Mouse (Mus musculus) midbrain, embryonic 11.5 days (tissue): ENCODE measurements around the gene Lfng. TPM values are rescaled to one million over a fixed set of nuclear protein-coding genes. Genes with fewer than 3 reads are reported as not detected.

Experiments used
- ATAC-seq: fragments of 200-750 bp; cut with Nextera tagmentation; 2 replicates; pipeline ENCODE4 v1.8.0; 2017; ENCODE audit warnings: moderate TSS enrichment, moderate library complexity; ENCODE audit not compliant: low FRiP score
- DNase-seq: peaks from one replicate; pipeline ENCODE4 v3.0.0; 2015; ENCODE audit warnings: low spot score; ENCODE audit errors: missing footprints
- H3K27ac ChIP-seq: fragments of 300-500 bp; sonication (generic); 2 replicates; pipeline ENCODE4 v1.5.1; 2014; ENCODE audit warnings: low read depth, low read length
- H3K27me3 ChIP-seq: fragments of 300-500 bp; sonication (generic); 2 replicates; pipeline ENCODE4 v1.6.1; 2014; ENCODE audit warnings: mild to moderate bottlenecking, low read length, moderate library complexity, mixed read lengths; ENCODE audit not compliant: control insufficient read depth, insufficient read depth
- H3K36me3 ChIP-seq: fragments of 300-500 bp; sonication (generic); 2 replicates; pipeline ENCODE4 v1.6.1; 2014; ENCODE audit warnings: mild to moderate bottlenecking, low read length, moderate library complexity, mixed read lengths; ENCODE audit not compliant: control insufficient read depth, insufficient read depth
- H3K4me1 ChIP-seq: fragments of 300-500 bp; sonication (generic); 2 replicates; pipeline ENCODE4 v1.6.1; 2014; ENCODE audit warnings: low read length; ENCODE audit not compliant: control insufficient read depth, insufficient read depth
- H3K4me2 ChIP-seq: fragments of 300-500 bp; sonication (generic); 2 replicates; pipeline ENCODE4 v1.6.1; 2014; ENCODE audit warnings: mild to moderate bottlenecking, moderate library complexity
- H3K4me3 ChIP-seq: fragments of 300-500 bp; sonication (generic); 2 replicates; pipeline ENCODE4 v1.5.1; 2014; ENCODE audit warnings: low read depth, low read length
- H3K9ac ChIP-seq: fragments of 300-500 bp; sonication (generic); 2 replicates; pipeline ENCODE4 v1.6.1; 2014; ENCODE audit warnings: low read length
- H3K9me3 ChIP-seq: fragments of 300-500 bp; sonication (generic); 2 replicates; pipeline ENCODE4 v1.6.1; 2016; ENCODE audit warnings: low read length; ENCODE audit not compliant: control insufficient read depth
- WGBS: fragments of 180-500 bp; shearing (Covaris S2); extraction: QIAGEN DNeasy Blood & Tissue Kit; methylation state at CpG from one replicate; pipeline ENCODE4 v1.1.7; 2014; 5-methylcytosine and 5-hydroxymethylcytosine counted together
- polyA plus RNA-seq: library from polyadenylated mRNA; unstranded; fragments of >200 nt; fragmentation: Nextera tagmentation; extraction: Ambion mirVana; gene quantifications from 2 replicates; pipeline ENCODE4 v1.2.1, GENCODE M21; 2014

Gene Lfng
- polyA plus RNA-seq, 1 experiment from 2014 or later, result 40.5 TPM

GRCm38 (mm10) chr5:140624238-140624637 lies 17.1 kb downstream of the Lfng start:
- Histone ChIP-seq H3K36me3 (peaks cover 56% of the 10 kb centered on the region), H3K4me1 (no peaks in the 10 kb centered on the region), H3K27ac (no peak overlapping the region), H3K4me2 (no peak overlapping the region), H3K27me3 (no peaks in the 10 kb centered on the region), H3K9ac (no peak overlapping the region), H3K9me3 (peaks cover 4% of the 10 kb centered on the region; the same call in 1 of the 2 replicates), H3K4me3 (no peak overlapping the region)
- WGBS, result 95% methylated on average over 5 of the region's 5 CpGs
- ATAC-seq (no peak), DNase-seq (no peak)

DNA sequence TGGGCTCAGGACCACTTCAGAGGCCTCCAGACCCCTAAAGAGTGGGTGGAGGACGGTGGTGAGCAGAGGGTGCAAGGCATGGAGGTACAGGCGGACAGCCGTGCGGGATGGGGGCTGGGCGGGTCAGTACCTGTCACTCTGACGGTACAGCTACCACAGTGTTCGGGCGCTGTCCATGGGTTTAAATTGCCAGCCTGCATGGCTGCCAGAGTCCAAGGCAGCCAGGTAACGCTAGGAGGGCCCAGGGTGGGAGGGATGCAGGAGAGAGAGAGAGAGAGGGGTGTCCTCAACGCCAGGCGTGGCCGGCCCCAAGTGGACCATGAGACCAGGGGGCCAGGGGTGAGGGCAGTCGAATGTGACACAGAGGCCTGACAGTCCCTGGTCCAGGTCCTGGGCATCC lies 17.8 kb downstream of the Lfng start:
- H3K27me3 ChIP-seq, result no peaks in the 10 kb centered on the region
- no peaks in the 10 kb centered on the region for H3K4me1 ChIP-seq
- no peak overlapping the region for H3K27ac ChIP-seq
- peaks cover 4% of the 10 kb centered on the region; the same call in 1 of the 2 replicates for H3K9me3 ChIP-seq
- ATAC-seq, result no peak
- no peak overlapping the region for H3K9ac ChIP-seq
- no peak overlapping the region for H3K4me3 ChIP-seq
- no peak overlapping the region for H3K4me2 ChIP-seq
- H3K36me3 ChIP-seq, result peaks cover 63% of the 10 kb centered on the region
- DNase-seq, result no peak
- WGBS, result 91% methylated on average over 13 of the region's 13 CpGs

GRCm38 (mm10) chr5:140627580-140627979 lies 20.5 kb downstream of the Lfng start:
- Histone ChIP-seq H3K4me2 (no peak overlapping the region), H3K9me3 (peaks cover 4% of the 10 kb centered on the region; the same call in 1 of the 2 replicates), H3K9ac (no peak overlapping the region), H3K4me3 (no peak overlapping the region), H3K4me1 (no peaks in the 10 kb centered on the region), H3K27ac (no peak overlapping the region), H3K27me3 (no peaks in the 10 kb centered on the region), H3K36me3 (peaks cover 74% of the 10 kb centered on the region)
- 90% methylated on average over 5 of the region's 5 CpGs for WGBS
- ATAC-seq (no peak), DNase-seq (no peak)

DNA sequence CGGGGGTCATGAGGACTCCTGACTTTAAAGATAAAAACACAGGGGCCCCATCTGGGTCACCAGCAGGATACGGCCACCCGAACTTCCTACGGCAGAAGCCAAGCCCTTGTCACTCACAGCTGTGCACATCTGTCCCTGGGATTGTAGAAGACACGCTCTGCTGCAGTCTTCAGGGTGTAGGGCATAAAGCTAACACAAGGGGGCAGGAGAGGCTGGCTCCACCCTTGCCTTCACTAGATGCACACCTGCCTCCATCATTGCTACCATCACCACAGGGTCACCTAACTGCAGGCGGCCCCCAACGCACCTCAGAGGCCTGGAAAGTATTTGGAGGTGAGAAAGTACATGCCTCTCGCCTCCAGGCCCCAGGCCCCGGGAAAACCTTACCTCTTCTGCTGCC lies 21.9 kb downstream of the Lfng start:
- Histone ChIP-seq H3K9me3 (peaks cover 4% of the 10 kb centered on the region; the same call in 1 of the 2 replicates), H3K4me1 (no peaks in the 10 kb centered on the region), H3K27me3 (no peaks in the 10 kb centered on the region), H3K4me3 (no peak overlapping the region), H3K27ac (no peak overlapping the region), H3K4me2 (no peak overlapping the region), H3K9ac (no peak overlapping the region), H3K36me3 (peaks cover 70% of the 10 kb centered on the region)
- 94% methylated on average over 9 of the region's 9 CpGs for WGBS
- no peak for DNase-seq
- ATAC-seq, result no peak

DNA sequence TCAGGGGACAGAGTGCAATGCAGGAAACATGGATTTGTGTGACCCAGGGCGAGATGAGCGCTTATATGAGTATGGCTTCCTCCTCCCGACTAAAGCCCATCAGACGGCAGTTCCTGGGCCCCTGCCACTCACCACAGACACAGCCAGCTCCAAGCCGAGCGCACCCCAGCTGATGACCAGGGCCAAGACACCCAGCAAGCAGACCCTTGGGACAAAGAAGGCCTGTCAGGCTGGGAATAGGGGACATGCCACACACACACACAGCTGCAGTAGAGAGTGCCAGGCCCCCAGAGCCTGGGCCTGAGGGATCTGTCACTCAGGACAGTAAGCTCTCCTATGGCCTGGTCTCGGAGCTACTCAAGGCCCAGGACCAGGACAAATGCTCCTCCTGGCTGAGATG lies 26.3 kb downstream of the Lfng start:
- Histone ChIP-seq H3K9me3 (no peaks in the 10 kb centered on the region), H3K9ac (no peak overlapping the region), H3K27ac (no peak overlapping the region), H3K4me1 (no peaks in the 10 kb centered on the region), H3K27me3 (no peaks in the 10 kb centered on the region), H3K36me3 (peaks cover 48% of the 10 kb centered on the region), H3K4me3 (no peak overlapping the region), H3K4me2 (no peak overlapping the region)
- ATAC-seq, result no peak
- no peak for DNase-seq
- WGBS, result 93% methylated on average over 7 of the region's 7 CpGs

GRCm38 (mm10) chr5:140634798-140635722 lies 27.9 kb downstream of the Lfng start:
- Histone ChIP-seq H3K27me3 (no peaks in the 10 kb centered on the region), H3K9ac (no peak overlapping the region), H3K36me3 (peaks cover 32% of the 10 kb centered on the region), H3K27ac (no peak overlapping the region), H3K4me3 (no peak overlapping the region), H3K9me3 (no peaks in the 10 kb centered on the region), H3K4me1 (no peaks in the 10 kb centered on the region), H3K4me2 (no peak overlapping the region)
- ATAC-seq, result no peak
- 95% methylated on average over 26 of the region's 26 CpGs for WGBS
- no peak for DNase-seq

GRCm38 (mm10) chr5:140636316-140637057 lies 29.4 kb downstream of the Lfng start:
- H3K4me1 ChIP-seq, result no peaks in the 10 kb centered on the region
- no peak overlapping the region for H3K9ac ChIP-seq
- H3K27ac ChIP-seq, result no peak overlapping the region
- ATAC-seq (no peak), DNase-seq (no peak)
- no peak overlapping the region for H3K4me2 ChIP-seq
- no peak overlapping the region for H3K4me3 ChIP-seq
- H3K9me3 ChIP-seq, result no peaks in the 10 kb centered on the region
- no peaks in the 10 kb centered on the region for H3K27me3 ChIP-seq
- 94% methylated on average over 7 of the region's 7 CpGs for WGBS
- H3K36me3 ChIP-seq, result peaks cover 30% of the 10 kb centered on the region

DNA sequence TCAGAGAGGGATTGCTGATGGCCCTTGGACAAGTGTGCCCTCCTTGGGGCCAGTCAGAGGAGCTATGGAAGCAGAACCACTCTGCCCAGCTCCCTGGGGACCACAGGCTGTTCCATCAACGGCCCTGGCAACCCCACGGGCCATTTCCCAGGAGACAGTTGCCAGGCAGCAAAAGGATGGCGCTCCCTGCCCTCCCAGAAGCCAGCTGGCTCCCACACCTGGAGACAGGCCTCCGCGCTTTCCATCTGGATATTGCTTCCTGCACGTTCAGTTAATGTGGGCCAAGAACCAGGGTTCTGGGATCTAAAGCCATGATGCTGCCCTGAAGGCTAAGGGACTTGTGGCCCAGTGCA lies 29.9 kb downstream of the Lfng start:
- no peaks in the 10 kb centered on the region for H3K9me3 ChIP-seq
- 92% methylated on average over 6 of the region's 6 CpGs for WGBS
- no peak overlapping the region for H3K4me3 ChIP-seq
- DNase-seq, result no peak
- H3K27me3 ChIP-seq, result no peaks in the 10 kb centered on the region
- H3K4me2 ChIP-seq, result no peak overlapping the region
- peaks cover 25% of the 10 kb centered on the region for H3K36me3 ChIP-seq
- no peak overlapping the region for H3K27ac ChIP-seq
- ATAC-seq, result no peak
- no peaks in the 10 kb centered on the region for H3K4me1 ChIP-seq
- H3K9ac ChIP-seq, result no peak overlapping the region

- no peak overlapping the region for H3K27ac ChIP-seq
- no peaks in the 10 kb centered on the region for H3K27me3 ChIP-seq
- H3K9me3 ChIP-seq, result no peaks in the 10 kb centered on the region
- 92% methylated on average over 3 of the region's 3 CpGs for WGBS
- H3K4me1 ChIP-seq, result no peaks in the 10 kb centered on the region
- H3K4me2 ChIP-seq, result no peak overlapping the region
- H3K9ac ChIP-seq, result no peak overlapping the region
- no peak for DNase-seq
- no peak for ATAC-seq
- H3K36me3 ChIP-seq, result peaks cover 17% of the 10 kb centered on the region
- H3K4me3 ChIP-seq, result no peak overlapping the region
These were observed 30.9 kb downstream of the Lfng start for GRCm38 (mm10) chr5:140637989-140638388.
